Mouse (Mus musculus): ENCODE results near the gene Dll3. TPM values are rescaled to one million over a fixed set of nuclear protein-coding genes. Genes with fewer than 3 reads are reported as not detected.

Dll3 gene
- polyA plus RNA-seq, 1 experiment from 2014 or later = 90.0 TPM

- H3K9ac ChIP-seq (ENCODE audit: low read length) = peak within 1 kb of the TSS; percentile 95
- H3K27ac ChIP-seq (ENCODE audit: low read depth, low read length) = peak within 1 kb of the TSS; percentile 78
- peaks cover 9% of the 10 kb centered on the region; the same call in 1 of the 2 replicates for H3K4me1 ChIP-seq (ENCODE audit: control insufficient read depth, insufficient read depth, low read length)
- no peaks in the 10 kb centered on the region for H3K36me3 ChIP-seq (ENCODE audit: control insufficient read depth, insufficient read depth, low read length)
- peak within 1 kb of the TSS; percentile 96 for H3K4me3 ChIP-seq (ENCODE audit: low read depth, low read length)
- H3K27me3 ChIP-seq (ENCODE audit: control insufficient read depth, insufficient read depth, low read length) = no peaks in the 10 kb centered on the region
- DNase-seq (ENCODE audit: low spot score, missing footprints) = peak; percentile 99
- H3K9me3 ChIP-seq (ENCODE audit: control insufficient read depth, low read length) = no peaks in the 10 kb centered on the region
- WGBS = under 1% methylated on average over 76 of the region's 77 CpGs
- H3K4me2 ChIP-seq = peak within 1 kb of the TSS; percentile 89
- ATAC-seq (ENCODE audit: low FRiP score) = peak; percentile 98
Measured at GRCm38 (mm10) chr7:28338108-28338998, 36.3 kb upstream of the Dll3 start, which contains the start of gene Supt5. Supt5 (minus strand) TSS chr7:28338746.

- no peak for DNase-seq (ENCODE audit: low spot score, missing footprints)
- no peak overlapping the region for H3K9ac ChIP-seq (ENCODE audit: low read length)
- no peak overlapping the region for H3K4me3 ChIP-seq (ENCODE audit: low read depth, low read length)
- H3K27ac ChIP-seq (ENCODE audit: low read depth, low read length) = no peak overlapping the region
- H3K36me3 ChIP-seq (ENCODE audit: control insufficient read depth, insufficient read depth, low read length) = peaks cover 4% of the 10 kb centered on the region; the same call in 1 of the 2 replicates
- WGBS = 95% methylated on average over 2 of the region's 2 CpGs
- H3K27me3 ChIP-seq (ENCODE audit: control insufficient read depth, insufficient read depth, low read length) = no peaks in the 10 kb centered on the region
- no peak overlapping the region for H3K4me2 ChIP-seq
- no peak for ATAC-seq (ENCODE audit: low FRiP score)
- peaks cover 9% of the 10 kb centered on the region; the same call in 1 of the 2 replicates for H3K4me1 ChIP-seq (ENCODE audit: control insufficient read depth, insufficient read depth, low read length)
- no peaks in the 10 kb centered on the region for H3K9me3 ChIP-seq (ENCODE audit: control insufficient read depth, low read length)
Measured at GRCm38 (mm10) chr7:28335471-28335870, 33.4 kb upstream of the Dll3 start.

GRCm38 (mm10) chr7:28334534-28334933, 32.5 kb upstream of the Dll3 start:
- Histone ChIP-seq H3K27ac (ENCODE audit: low read depth, low read length) (no peak overlapping the region), H3K27me3 (ENCODE audit: control insufficient read depth, insufficient read depth, low read length) (no peaks in the 10 kb centered on the region), H3K4me3 (ENCODE audit: low read depth, low read length) (no peak overlapping the region), H3K4me2 (no peak overlapping the region), H3K36me3 (ENCODE audit: control insufficient read depth, insufficient read depth, low read length) (peaks cover 7% of the 10 kb centered on the region; the same call in 1 of the 2 replicates), H3K9ac (ENCODE audit: low read length) (no peak overlapping the region), H3K4me1 (ENCODE audit: control insufficient read depth, insufficient read depth, low read length) (peaks cover 9% of the 10 kb centered on the region; the same call in 1 of the 2 replicates), H3K9me3 (ENCODE audit: control insufficient read depth, low read length) (no peaks in the 10 kb centered on the region)
- 95% methylated on average over 4 of the region's 4 CpGs for WGBS
- ATAC-seq (ENCODE audit: low FRiP score) (no peak), DNase-seq (ENCODE audit: low spot score, missing footprints) (no peak)

- DNase-seq (ENCODE audit: low spot score, missing footprints) = no peak
- H3K4me1 ChIP-seq (ENCODE audit: control insufficient read depth, insufficient read depth, low read length) = no peaks in the 10 kb centered on the region
- H3K9ac ChIP-seq (ENCODE audit: low read length) = no peak overlapping the region
- H3K27me3 ChIP-seq (ENCODE audit: control insufficient read depth, insufficient read depth, low read length) = no peaks in the 10 kb centered on the region
- WGBS = 98% methylated on average over 2 of the region's 2 CpGs
- H3K36me3 ChIP-seq (ENCODE audit: control insufficient read depth, insufficient read depth, low read length) = peaks cover 36% of the 10 kb centered on the region
- no peaks in the 10 kb centered on the region for H3K9me3 ChIP-seq (ENCODE audit: control insufficient read depth, low read length)
- H3K4me2 ChIP-seq = no peak overlapping the region
- no peak overlapping the region for H3K4me3 ChIP-seq (ENCODE audit: low read depth, low read length)
- no peak for ATAC-seq (ENCODE audit: low FRiP score)
- no peak overlapping the region for H3K27ac ChIP-seq (ENCODE audit: low read depth, low read length)
Measured at GRCm38 (mm10) chr7:28328260-28328659, 26.2 kb upstream of the Dll3 start.

GRCm38 (mm10) chr7:28326457-28326856, 24.4 kb upstream of the Dll3 start:
- H3K9ac ChIP-seq (ENCODE audit: low read length) = no peak overlapping the region
- DNase-seq (ENCODE audit: low spot score, missing footprints) (no peak), ATAC-seq (ENCODE audit: low FRiP score) (no peak)
- H3K27me3 ChIP-seq (ENCODE audit: control insufficient read depth, insufficient read depth, low read length) = no peaks in the 10 kb centered on the region
- peaks cover 49% of the 10 kb centered on the region for H3K36me3 ChIP-seq (ENCODE audit: control insufficient read depth, insufficient read depth, low read length)
- no peak overlapping the region for H3K27ac ChIP-seq (ENCODE audit: low read depth, low read length)
- H3K9me3 ChIP-seq (ENCODE audit: control insufficient read depth, low read length) = no peaks in the 10 kb centered on the region
- H3K4me3 ChIP-seq (ENCODE audit: low read depth, low read length) = no peak overlapping the region
- no peaks in the 10 kb centered on the region for H3K4me1 ChIP-seq (ENCODE audit: control insufficient read depth, insufficient read depth, low read length)
- no peak overlapping the region for H3K4me2 ChIP-seq
- 81% methylated on average over 4 of the region's 4 CpGs for WGBS

- WGBS = 98% methylated on average over 8 of the region's 8 CpGs
Measured at GRCm38 (mm10) chr7:28325293-28325692, 23.3 kb upstream of the Dll3 start.

GRCm38 (mm10) chr7:28321974-28322720, 20.1 kb upstream of the Dll3 start:
- H3K36me3 ChIP-seq (ENCODE audit: control insufficient read depth, insufficient read depth, low read length) = peaks cover 66% of the 10 kb centered on the region
- no peak overlapping the region for H3K27ac ChIP-seq (ENCODE audit: low read depth, low read length)
- no peaks in the 10 kb centered on the region for H3K27me3 ChIP-seq (ENCODE audit: control insufficient read depth, insufficient read depth, low read length)
- no peaks in the 10 kb centered on the region for H3K9me3 ChIP-seq (ENCODE audit: control insufficient read depth, low read length)
- WGBS = 91% methylated on average over 15 of the region's 15 CpGs
- H3K4me2 ChIP-seq = no peak overlapping the region
- H3K4me3 ChIP-seq (ENCODE audit: low read depth, low read length) = no peak overlapping the region
- no peak overlapping the region for H3K9ac ChIP-seq (ENCODE audit: low read length)
- no peaks in the 10 kb centered on the region for H3K4me1 ChIP-seq (ENCODE audit: control insufficient read depth, insufficient read depth, low read length)
- DNase-seq (ENCODE audit: low spot score, missing footprints) = no peak
- ATAC-seq (ENCODE audit: low FRiP score) = no peak

More at GRCm38 (mm10) chr7:28325293-28325692, 23.3 kb upstream of the Dll3 start:
- Histone ChIP-seq H3K4me2 (no peak overlapping the region), H3K27ac (ENCODE audit: low read depth, low read length) (no peak overlapping the region), H3K4me3 (ENCODE audit: low read depth, low read length) (no peak overlapping the region), H3K27me3 (ENCODE audit: control insufficient read depth, insufficient read depth, low read length) (no peaks in the 10 kb centered on the region), H3K9ac (ENCODE audit: low read length) (no peak overlapping the region), H3K4me1 (ENCODE audit: control insufficient read depth, insufficient read depth, low read length) (no peaks in the 10 kb centered on the region), H3K9me3 (ENCODE audit: control insufficient read depth, low read length) (no peaks in the 10 kb centered on the region), H3K36me3 (ENCODE audit: control insufficient read depth, insufficient read depth, low read length) (peaks cover 50% of the 10 kb centered on the region)
- no peak for DNase-seq (ENCODE audit: low spot score, missing footprints)
- ATAC-seq (ENCODE audit: low FRiP score) = no peak

- no peaks in the 10 kb centered on the region for H3K9me3 ChIP-seq (ENCODE audit: control insufficient read depth, low read length)
- no peak for ATAC-seq (ENCODE audit: low FRiP score)
Measured at GRCm38 (mm10) chr7:28318714-28319113, 16.7 kb upstream of the Dll3 start.

GRCm38 (mm10) chr7:28318036-28318435, 16.0 kb upstream of the Dll3 start:
- no peak overlapping the region for H3K27ac ChIP-seq (ENCODE audit: low read depth, low read length)
- H3K4me3 ChIP-seq (ENCODE audit: low read depth, low read length) = no peak overlapping the region
- no peak overlapping the region for H3K4me2 ChIP-seq
- H3K27me3 ChIP-seq (ENCODE audit: control insufficient read depth, insufficient read depth, low read length) = no peaks in the 10 kb centered on the region
- ATAC-seq (ENCODE audit: low FRiP score) (no peak), DNase-seq (ENCODE audit: low spot score, missing footprints) (no peak)
- H3K4me1 ChIP-seq (ENCODE audit: control insufficient read depth, insufficient read depth, low read length) = no peaks in the 10 kb centered on the region
- no peaks in the 10 kb centered on the region for H3K9me3 ChIP-seq (ENCODE audit: control insufficient read depth, low read length)
- H3K36me3 ChIP-seq (ENCODE audit: control insufficient read depth, insufficient read depth, low read length) = peaks cover 57% of the 10 kb centered on the region
- WGBS = 88% methylated on average over 3 of the region's 3 CpGs
- no peak overlapping the region for H3K9ac ChIP-seq (ENCODE audit: low read length)

More at GRCm38 (mm10) chr7:28318714-28319113, 16.7 kb upstream of the Dll3 start:
- DNase-seq (ENCODE audit: low spot score, missing footprints) = no peak
- Histone ChIP-seq H3K36me3 (ENCODE audit: control insufficient read depth, insufficient read depth, low read length) (peaks cover 62% of the 10 kb centered on the region), H3K4me1 (ENCODE audit: control insufficient read depth, insufficient read depth, low read length) (no peaks in the 10 kb centered on the region), H3K4me2 (no peak overlapping the region), H3K9ac (ENCODE audit: low read length) (no peak overlapping the region), H3K4me3 (ENCODE audit: low read depth, low read length) (no peak overlapping the region), H3K27ac (ENCODE audit: low read depth, low read length) (no peak overlapping the region), H3K27me3 (ENCODE audit: control insufficient read depth, insufficient read depth, low read length) (no peaks in the 10 kb centered on the region)
- 94% methylated on average over 17 of the region's 17 CpGs for WGBS
